Mouse (Mus musculus) G1E (cell line): ENCODE measurements around the gene Atp1b3. TPM values are rescaled to one million over a fixed set of nuclear protein-coding genes. Genes with fewer than 3 reads are reported as not detected.
A peak's percentile ranks its signal among the peaks of the same experiment; 100 is the strongest.
"Not testable (repeated sequence)": the region's sequence is repeated elsewhere in the genome, so short reads cannot be mapped to it uniquely, and the experiment has no call there.

Experiments
- ATAC-seq: 2 replicates; pipeline ENCODE4 v1.8.0; 2016; ENCODE audit warnings: mild to moderate bottlenecking; ENCODE audit not compliant: insufficient number of reproducible peaks, poor library complexity, low FRiP score, severe bottlenecking; ENCODE audit errors: extremely low read depth
- DNase-seq: peaks from one replicate; pipeline ENCODE4 v3.0.0; 2012; ENCODE audit warnings: low spot score
- H3K27me3 ChIP-seq: 2 replicates; pipeline ENCODE4 v1.6.1; 2012; ENCODE audit warnings: mild to moderate bottlenecking, low read length, inconsistent platforms; ENCODE audit not compliant: insufficient read depth
- H3K36me3 ChIP-seq: replicated peaks from 2 replicates; pipeline ENCODE3; 2012; ENCODE audit warnings: mild to moderate bottlenecking, inconsistent platforms
- H3K4me1 ChIP-seq: 2 replicates; pipeline ENCODE4 v1.6.1; 2012; ENCODE audit warnings: low read depth, low read length, inconsistent platforms, mixed read lengths; ENCODE audit not compliant: insufficient read depth
- H3K4me3 ChIP-seq: 2 replicates; pipeline ENCODE4 v1.5.1; 2012; ENCODE audit warnings: low read depth, mild to moderate bottlenecking, inconsistent platforms, low read length, moderate library complexity, mixed read lengths
- H3K9me3 ChIP-seq: replicated peaks from 2 replicates; pipeline ENCODE4 v1.6.1; 2012; ENCODE audit warnings: inconsistent platforms
- CTCF ChIP-seq: IDR thresholded peaks from 2 replicates; pipeline ENCODE4 v1.5.1; 2012; ENCODE audit warnings: low read depth, low read length, inconsistent platforms, mixed read lengths
- GATA1 ChIP-seq: IDR thresholded peaks from 2 replicates; pipeline ENCODE4 v1.6.1; 2012; ENCODE audit warnings: borderline replicate concordance, low read length, inconsistent platforms, mixed read lengths
- GATA2 ChIP-seq: IDR thresholded peaks from 2 replicates; pipeline ENCODE4 v1.6.1; 2012; ENCODE audit warnings: low read depth, low read length, inconsistent platforms, borderline replicate concordance
- POLR2AphosphoS5 ChIP-seq: IDR thresholded peaks from 2 replicates; pipeline ENCODE4 v1.6.1; 2012; ENCODE audit warnings: low read depth, low read length, inconsistent platforms; ENCODE audit not compliant: insufficient replicate concordance
- TAL1 ChIP-seq: conservative IDR thresholded peaks from 2 replicates; pipeline ENCODE4 v1.6.1; 2012; ENCODE audit warnings: low read depth, low read length, inconsistent platforms, mixed read lengths
- polyA plus RNA-seq: library from polyadenylated mRNA; stranded (reverse); fragments of >175 nt; gene quantifications from 2 replicates; pipeline ENCODE4 v1.2.3, GENCODE M21; 2012
- total RNA-seq, 2 experiments: library from RNA; stranded (forward) in 1 of 2; stranded (reverse) in 1 of 2; fragments of 200-1000 nt in 1 of 2; fragments of >200 nt in 1 of 2; fragmentation: Nextera tagmentation in 1 of 2; gene quantifications; 2 replicates each; pipeline ENCODE4 v1.2.3; 2014 to 2017

The Atp1b3 gene
- total and polyA plus RNA-seq, 3 experiments = 77.8 to 89.3 (median 79.5) TPM

DNA sequence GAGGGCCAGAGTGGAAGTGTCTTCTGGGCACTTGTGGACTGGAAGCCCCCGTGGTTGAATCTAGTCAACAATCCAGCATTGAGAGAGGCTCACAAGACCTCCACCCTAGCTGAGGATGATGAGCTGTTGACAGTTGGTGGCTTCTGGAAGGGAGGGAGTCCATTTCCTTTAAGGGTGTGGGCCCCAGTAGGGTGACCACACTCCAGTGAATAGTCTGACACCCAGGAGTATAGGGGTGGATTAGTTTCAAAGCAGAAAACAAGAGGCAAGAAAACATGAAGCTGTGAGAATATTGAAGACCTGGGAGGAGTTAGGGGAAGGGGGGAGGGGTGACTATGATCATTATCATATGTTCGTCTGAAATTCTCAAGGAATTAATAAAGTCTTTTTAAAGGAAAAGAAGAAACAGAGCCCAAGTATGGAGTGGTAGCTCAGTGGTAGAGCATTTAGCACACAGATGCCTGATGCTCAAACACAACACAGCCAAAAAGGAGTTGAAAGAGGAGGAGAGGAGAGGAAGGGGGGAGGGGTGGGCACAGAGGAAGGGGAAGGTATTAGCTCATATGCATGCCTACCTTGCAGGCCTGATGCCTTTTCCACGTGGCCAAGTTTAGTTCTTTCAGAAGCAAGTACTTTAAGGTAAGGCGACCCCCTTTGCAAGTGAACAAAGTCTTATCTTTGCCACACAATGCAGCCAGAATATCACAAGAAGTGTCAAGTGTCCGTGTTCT is 5.6 kb upstream of the Atp1b3 start:
- Histone ChIP-seq H3K36me3 (no peaks in the 10 kb centered on the region), H3K4me3 (no peak overlapping the region), H3K4me1 (peaks cover 21% of the 10 kb centered on the region), H3K27me3 (peaks cover 3% of the 10 kb centered on the region; the same call in 1 of the 2 replicates), H3K9me3 (peaks cover 3% of the 10 kb centered on the region; the same call in 1 of the 2 replicates)
- no peak; the same call in 1 of the 2 replicates for ATAC-seq
- peak; percentile 10 for DNase-seq
- no peak for TF ChIP-seq TAL1
- no peak for TF ChIP-seq GATA1

DNA sequence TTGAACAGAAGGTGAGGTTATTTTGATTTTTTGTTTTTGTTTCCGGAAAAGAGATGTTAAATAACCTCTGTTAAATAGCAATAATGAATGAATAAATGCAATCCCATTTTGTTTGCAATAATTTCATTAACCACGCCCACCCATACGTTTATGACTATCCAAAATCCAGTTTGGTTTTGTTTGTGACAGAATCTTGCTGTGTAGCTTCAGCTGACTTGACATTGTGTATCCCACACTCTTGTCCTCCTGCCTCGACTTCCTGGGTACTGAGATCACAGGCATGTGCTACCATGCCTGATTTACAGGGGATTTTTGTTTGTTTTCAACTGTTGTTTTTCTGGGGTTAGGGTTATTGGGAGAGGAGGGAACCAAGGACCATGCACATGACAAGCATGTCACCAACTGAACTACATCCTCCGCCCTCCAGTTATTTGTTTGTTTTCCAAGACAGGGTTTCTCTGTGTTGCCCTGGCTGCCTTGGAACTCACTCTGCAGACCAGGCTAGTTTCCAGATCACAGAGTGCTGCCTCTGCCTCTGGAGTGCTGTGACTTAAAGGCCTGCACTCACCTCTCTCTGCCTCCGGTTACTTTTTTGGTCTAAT is 1.1 kb upstream of the Atp1b3 start:
- Histone ChIP-seq H3K27me3 (no peaks in the 10 kb centered on the region), H3K4me1 (peaks cover 35% of the 10 kb centered on the region), H3K4me3 (no peak overlapping the region), H3K9me3 (peaks cover 3% of the 10 kb centered on the region; the same call in 1 of the 2 replicates), H3K36me3 (peaks cover 12% of the 10 kb centered on the region)
- no peak for TF ChIP-seq GATA2
- TF ChIP-seq POLR2AphosphoS5 = no peak
- no peak for TF ChIP-seq TAL1
- TF ChIP-seq GATA1 = no peak
- no peak for TF ChIP-seq CTCF
- ATAC-seq (no peak), DNase-seq (no peak)

GRCm38 (mm10) chr9:96363581-96364140 is 581 bp downstream of the Atp1b3 start:
- Histone ChIP-seq H3K4me1 (peaks cover 31% of the 10 kb centered on the region), H3K4me3 (peak overlapping the region; percentile 81), H3K36me3 (peaks cover 21% of the 10 kb centered on the region), H3K27me3 (no peaks in the 10 kb centered on the region), H3K9me3 (peaks cover 3% of the 10 kb centered on the region; the same call in 1 of the 2 replicates)
- TF ChIP-seq TAL1 = no peak
- no peak for TF ChIP-seq GATA1
- no peak for TF ChIP-seq CTCF
- TF ChIP-seq GATA2 = no peak
- TF ChIP-seq POLR2AphosphoS5 = no peak
- DNase-seq = peak; percentile 50
- 0 out of 2 replicates have a peak, but pooled peaks have one; percentile 2 for ATAC-seq

DNA sequence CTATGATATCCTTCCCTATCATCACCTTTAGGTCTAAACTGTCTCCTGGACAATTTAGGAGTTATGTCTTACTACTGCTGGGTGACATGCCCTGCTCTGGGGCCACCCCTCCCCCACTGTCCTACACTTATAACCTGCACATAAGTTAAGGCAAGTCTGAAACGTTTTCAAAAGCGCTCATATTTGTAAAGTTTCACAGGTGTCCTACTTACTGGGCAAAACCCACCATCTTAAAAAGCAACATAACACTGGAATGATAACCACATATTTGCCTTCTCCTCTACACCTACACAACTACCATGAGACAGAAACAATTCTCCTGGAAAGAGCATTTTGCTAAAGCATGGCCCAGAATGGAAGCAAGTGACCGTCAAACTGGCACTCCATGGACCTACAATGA is 4.2 kb downstream of the Atp1b3 start:
- Histone ChIP-seq H3K4me3 (no peak overlapping the region), H3K9me3 (no peaks in the 10 kb centered on the region), H3K27me3 (no peaks in the 10 kb centered on the region), H3K4me1 (peaks cover 35% of the 10 kb centered on the region), H3K36me3 (peaks cover 43% of the 10 kb centered on the region)
- TF ChIP-seq CTCF (no peak), TAL1 (no peak), GATA1 (no peak), GATA2 (no peak), POLR2AphosphoS5 (no peak)
- DNase-seq = no peak
- ATAC-seq = no peak

- Histone ChIP-seq H3K27me3 (no peaks in the 10 kb centered on the region), H3K4me3 (peak overlapping the region; percentile 44; the same call in 1 of the 2 replicates), H3K36me3 (peaks cover 43% of the 10 kb centered on the region), H3K9me3 (no peaks in the 10 kb centered on the region), H3K4me1 (peaks cover 42% of the 10 kb centered on the region)
- ATAC-seq = peak; percentile 82
- TF ChIP-seq CTCF (no peak), GATA1 (no peak), POLR2AphosphoS5 (no peak), GATA2 (no peak), TAL1 (peak; percentile 44; the same call in 1 of the 2 replicates)
- DNase-seq = peak; percentile 63
Observed at GRCm38 (mm10) chr9:96353799-96354198, 10.4 kb downstream of the Atp1b3 start.

DNA sequence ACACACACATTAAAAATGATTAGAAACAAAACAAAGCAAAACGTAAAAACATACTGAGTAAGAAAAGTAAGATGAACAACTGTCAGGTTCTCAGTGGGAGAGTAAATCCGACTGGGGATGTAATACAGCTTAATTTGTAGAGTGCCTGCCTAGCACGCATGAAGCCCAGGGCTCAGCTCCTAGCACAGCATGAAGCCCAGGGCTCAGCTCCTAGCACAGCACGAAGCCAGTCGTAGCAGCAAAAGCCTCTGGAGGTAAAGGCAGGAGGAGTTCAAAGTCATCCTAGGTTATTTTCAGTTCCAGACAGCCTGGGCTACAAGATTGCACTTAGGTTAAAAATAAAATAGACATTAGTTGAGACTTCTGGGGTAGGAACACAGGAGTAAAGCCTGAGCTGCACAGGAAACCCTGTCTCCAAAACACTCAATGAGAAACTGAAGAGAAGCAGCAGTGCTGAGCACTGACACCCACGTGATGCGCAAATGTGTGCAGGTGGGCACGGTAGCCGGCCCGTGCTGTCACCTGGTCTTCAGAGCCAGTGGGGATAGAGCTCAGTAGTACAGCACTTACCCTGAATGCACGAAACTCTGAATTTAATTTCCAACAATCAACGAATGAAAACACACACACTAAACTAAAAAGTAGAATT is 11.0 kb downstream of the Atp1b3 start:
- ATAC-seq = no peak
- no peak for TF ChIP-seq GATA1
- TF ChIP-seq POLR2AphosphoS5 = no peak
- TF ChIP-seq GATA2 = no peak
- TF ChIP-seq CTCF = no peak
- no peak for TF ChIP-seq TAL1
- H3K4me1 ChIP-seq = peaks cover 41% of the 10 kb centered on the region

GRCm38 (mm10) chr9:96351771-96352170 is 12.5 kb downstream of the Atp1b3 start:
- Histone ChIP-seq H3K4me1 (peaks cover 38% of the 10 kb centered on the region), H3K36me3 (peaks cover 34% of the 10 kb centered on the region)
- DNase-seq, H3K9me3 ChIP-seq, H3K4me3 ChIP-seq, H3K27me3 ChIP-seq, ATAC-seq: not testable (repeated sequence)

More for the DNA sequence above, 11.0 kb downstream of the Atp1b3 start:
- Histone ChIP-seq H3K36me3 (peaks cover 39% of the 10 kb centered on the region), H3K4me3 (no peak overlapping the region; the same call in 1 of the 2 replicates), H3K27me3 (no peaks in the 10 kb centered on the region), H3K9me3 (no peaks in the 10 kb centered on the region)
- DNase-seq = no peak
